Mouse (Mus musculus): ENCODE measurements at regions not wholly inside any gene's neighbourhood (a gene's known extent, or its start where the extent isn't known, plus 50 kb on each side); places are given as distances from the start of the nearest gene placed in this dataset.

- peaks cover 21% of the 10 kb centered on the region for H3K4me1 ChIP-seq
- DNase-seq (ENCODE audit: low spot score) = no peak
- no peaks in the 10 kb centered on the region for H3K36me3 ChIP-seq
- H3K27me3 ChIP-seq (ENCODE audit: low read depth, poor library complexity, severe bottlenecking) = no peaks in the 10 kb centered on the region
- no peak overlapping the region for H3K4me3 ChIP-seq
- no peak overlapping the region for H3K27ac ChIP-seq (replicated peaks)
- no peaks in the 10 kb centered on the region for H3K9me3 ChIP-seq (replicated peaks)
Observed at GRCm38 (mm10) chr2:113903865-113904264, 55.4 kb upstream of the Arhgap11a start.

GRCm38 (mm10) chr2:113903006-113903545 is 54.6 kb upstream of the Arhgap11a start:
- Histone ChIP-seq H3K4me3 (no peak overlapping the region), H3K4me1 (peaks cover 21% of the 10 kb centered on the region), H3K9me3 (replicated peaks) (no peaks in the 10 kb centered on the region), H3K27ac (replicated peaks) (no peak overlapping the region; the same call in 1 of the 2 replicates), H3K27me3 (ENCODE audit: low read depth, poor library complexity, severe bottlenecking) (no peaks in the 10 kb centered on the region), H3K36me3 (no peaks in the 10 kb centered on the region)
- DNase-seq (ENCODE audit: low spot score) = peak; percentile 20
- 12% methylated on average over 1 of the region's 1 CpGs for whole genome bisulfite sequencing

DNA sequence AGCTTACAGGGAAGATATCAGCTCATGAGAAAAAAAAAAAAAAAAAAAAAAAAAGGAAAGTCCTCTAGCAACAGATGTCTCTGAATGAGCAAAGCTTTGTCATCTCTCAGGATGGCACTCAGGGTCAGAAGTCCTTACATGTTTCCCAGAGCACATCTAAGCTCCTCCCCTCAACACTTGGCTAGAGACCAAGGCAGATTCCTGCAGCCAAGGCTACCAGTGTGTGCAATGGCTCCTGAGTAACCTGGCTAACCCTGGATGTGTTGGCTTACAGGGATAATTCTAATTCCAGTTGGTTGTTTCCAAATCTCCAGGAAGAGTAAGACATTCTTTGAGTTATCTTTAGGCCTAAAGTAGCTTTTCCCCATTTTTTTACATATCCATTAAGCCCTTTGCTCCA is 53.9 kb upstream of the Arhgap11a start:
- Histone ChIP-seq H3K36me3 (no peaks in the 10 kb centered on the region), H3K9me3 (replicated peaks) (no peaks in the 10 kb centered on the region), H3K27ac (replicated peaks) (no peak overlapping the region; the same call in 1 of the 2 replicates), H3K27me3 (ENCODE audit: low read depth, poor library complexity, severe bottlenecking) (no peaks in the 10 kb centered on the region), H3K4me1 (peaks cover 21% of the 10 kb centered on the region), H3K4me3 (no peak overlapping the region)
- DNase-seq (ENCODE audit: low spot score) = no peak

- no peak for DNase-seq (ENCODE audit: low spot score)
- WGBS = 33% methylated on average over 5 of the region's 5 CpGs
- Histone ChIP-seq H3K27ac (replicated peaks) (no peak overlapping the region), H3K36me3 (no peaks in the 10 kb centered on the region), H3K4me1 (peaks cover 21% of the 10 kb centered on the region), H3K27me3 (ENCODE audit: low read depth, poor library complexity, severe bottlenecking) (no peaks in the 10 kb centered on the region), H3K4me3 (no peak overlapping the region), H3K9me3 (replicated peaks) (no peaks in the 10 kb centered on the region)
Observed at GRCm38 (mm10) chr2:113900496-113900895, 52.0 kb upstream of the Arhgap11a start.

GRCm38 (mm10) chr2:113898747-113899146 is 50.3 kb upstream of the Arhgap11a start:
- Histone ChIP-seq H3K27ac (replicated peaks) (no peak overlapping the region), H3K4me1 (peaks cover 21% of the 10 kb centered on the region), H3K36me3 (no peaks in the 10 kb centered on the region), H3K4me3 (no peak overlapping the region), H3K27me3 (ENCODE audit: low read depth, poor library complexity, severe bottlenecking) (no peaks in the 10 kb centered on the region), H3K9me3 (replicated peaks) (no peaks in the 10 kb centered on the region)
- no peak for DNase-seq (ENCODE audit: low spot score)
- WGBS = 81% methylated on average over 6 of the region's 6 CpGs

All from midbrain, embryonic 10.5 days (tissue).